In genomic region chr5:35241556-35241955, GRCm38 (mm10) we compare ENCODE assay signal across 34 mouse cellular contexts. TPM values are rescaled to one million over a fixed set of nuclear protein-coding genes. Genes with fewer than 3 reads are reported as not detected.
"Had no signal": no experiment of that assay in that cellular context is flagged by ENCODE, and none has a peak within 500 bp of the region (broad histone marks: within the 10 kb centered on the region; RNA-seq: fewer than 3 reads in every experiment).

No protein-coding gene starts in this region.

- DNase-seq: left cerebral cortex, postnatal 4 days; liver; liver, embryonic 13.5 days; liver, postnatal 0 days; lung, adult 18-20 months; lung, adult 2 months; lung, embryonic 14.5 days; lung, postnatal 10 days; lung, postnatal 14 days; lung, postnatal 36 days; lung, postnatal 4 days; midbrain, embryonic 14.5 days had no signal

- H3K36me3 ChIP-seq: limb, embryonic 10.5 days; limb, embryonic 12.5 days; limb, embryonic 13.5 days; limb, embryonic 15.5 days; liver, embryonic 12.5 days; liver, embryonic 13.5 days; liver, embryonic 15.5 days; lung, embryonic 15.5 days; midbrain, embryonic 10.5 days; midbrain, embryonic 12.5 days; midbrain, embryonic 13.5 days; midbrain, embryonic 15.5 days; neural tube, embryonic 12.5 days had no signal

- H3K4me3 ChIP-seq: limb, embryonic 10.5 days; limb, embryonic 12.5 days; limb, embryonic 13.5 days; limb, embryonic 15.5 days; liver, embryonic 12.5 days; liver, embryonic 13.5 days; liver, embryonic 15.5 days; lung, embryonic 15.5 days; megakaryocyte, embryonic 14.5 days; midbrain, embryonic 10.5 days; midbrain, embryonic 12.5 days; midbrain, embryonic 13.5 days; midbrain, embryonic 15.5 days; myocyte; neural tube, embryonic 12.5 days had no signal

- H3K4me1 ChIP-seq: limb, embryonic 12.5 days; limb, embryonic 15.5 days; liver, embryonic 12.5 days; liver, embryonic 13.5 days; liver, embryonic 15.5 days had no signal

- H3K27me3 ChIP-seq: liver, embryonic 12.5 days; liver, embryonic 13.5 days; liver, embryonic 15.5 days; lung, embryonic 15.5 days; midbrain, embryonic 12.5 days; midbrain, embryonic 13.5 days; midbrain, embryonic 15.5 days; neural tube, embryonic 12.5 days had no signal

- H3K27ac ChIP-seq: limb, embryonic 10.5 days; limb, embryonic 12.5 days; limb, embryonic 13.5 days; limb, embryonic 15.5 days; liver, embryonic 12.5 days; liver, embryonic 13.5 days; liver, embryonic 14.5 days; liver, embryonic 15.5 days; lung, embryonic 15.5 days; macrophage; midbrain, embryonic 10.5 days; midbrain, embryonic 12.5 days; midbrain, embryonic 13.5 days; midbrain, embryonic 15.5 days; neural tube, embryonic 12.5 days had no signal

- H3K9me3 ChIP-seq: limb, embryonic 10.5 days; limb, embryonic 12.5 days; liver, embryonic 12.5 days; liver, embryonic 13.5 days; liver, embryonic 15.5 days; lung, embryonic 15.5 days; midbrain, embryonic 10.5 days; midbrain, embryonic 13.5 days had no signal

RNA-seq across cellular contexts. Expression of gene Adra2c, which starts 36.6 kb away (rescaled TPM):
- polyA plus RNA-seq: limb, embryonic 10.5 days; limb, embryonic 11.5 days; limb, embryonic 13.5 days; limb, embryonic 15.5 days; liver, adult 2 months; liver, embryonic 11.5 days; liver, embryonic 13.5 days; liver, embryonic 14.5 days; liver, embryonic 15.5 days; liver, embryonic 16.5 days; liver, postnatal 0 days; lung, embryonic 14.5 days; lung, embryonic 15.5 days; lung, embryonic 16.5 days; lung, postnatal 0 days; macrophage; midbrain, embryonic 10.5 days; midbrain, embryonic 12.5 days; myocyte had no signal
